8 mouse cellular contexts compared by ENCODE assay signal in the genomic region with DNA sequence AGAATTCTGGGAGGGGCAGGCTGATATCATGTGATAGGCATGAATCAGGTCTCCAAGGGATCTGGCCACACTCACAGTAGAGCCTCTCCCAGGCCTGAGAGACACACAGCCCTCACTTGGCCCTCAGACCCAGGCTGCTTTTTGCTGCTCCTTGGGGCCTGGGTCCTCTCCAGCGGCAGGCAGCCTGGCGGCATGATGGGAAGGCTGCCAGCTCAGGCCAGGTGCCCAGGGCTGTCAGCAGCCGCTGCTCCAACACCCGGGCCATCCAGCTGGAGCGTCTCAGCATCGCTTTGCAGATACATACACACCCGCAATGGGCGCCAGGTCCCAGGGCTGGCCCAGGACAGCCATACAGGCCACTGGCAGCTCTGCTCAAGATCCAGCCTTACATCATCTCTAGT. TPM values are rescaled to one million over a fixed set of nuclear protein-coding genes. Genes with fewer than 3 reads are reported as not detected.
DNase-seq lines count a peak whose midpoint lies in the region; ATAC-seq lines count a peak whose summit lies in the region.

No protein-coding gene starts in this region.

- ATAC-seq in inflammation-experienced regulatory T-cells, adult 6 months: no peak

- intact Hi-C loops in heart, postnatal 14 days (cut with DNase I): loop anchor here (2.0 kb wide), 1 partner anchor 41 kb away; the partner anchor contains the start of gene Adamtsl2

- DNase-seq in adrenal gland, postnatal 10 days: peak; percentile 61
- no peak for DNase-seq in adrenal gland, adult 8-10 months
- peak; percentile 41 for DNase-seq in retina, postnatal 1 day
- no peak for DNase-seq in retina, embryonic 14.5 days (ENCODE audit: low spot score)
- peak; percentile 84 to 88 for DNase-seq in heart, postnatal 14 days
- DNase-seq in thymus, postnatal 0 days (ENCODE audit: low spot score): peak; percentile 37
- no peak for DNase-seq in left cerebral cortex, adult 9 months (ENCODE audit: low spot score in 2 of 2)

RNA-seq across cellular contexts. Expression of gene Fam163b, which starts 22.1 kb away (rescaled TPM):
- total RNA-seq in adrenal gland, postnatal 10 days (2021): 1 to 10 TPM; 2.0 TPM
- 1 to 10 TPM; 2.5 to 4.4 (median 3.5) TPM for total RNA-seq in adrenal gland, adult 8-10 months (2022)
- under 1 TPM; 0.38 to 0.51 TPM for total RNA-seq in heart, postnatal 14 days (2021)
- 1.2 and 1.4 TPM in 2 replicates for polyA plus RNA-seq in thymus, postnatal 0 days (2015; fragmentation: Nextera tagmentation; extraction: Ambion mirVana)
- polyA plus RNA-seq in inflammation-experienced regulatory T-cells, adult 6 months (2017; shearing (Covaris generic)): not detected

RNA-seq across cellular contexts. Expression of gene Adamtsl2, which starts 41.1 kb away (rescaled TPM):
- total RNA-seq in adrenal gland, postnatal 10 days (2021): 10 to 100 TPM in 1 of 2 experiments, 1 to 10 TPM in 1; 8.1 to 15.9 TPM
- 10 to 100 TPM; 14.3 to 24.8 (median 19.3) TPM for total RNA-seq in adrenal gland, adult 8-10 months (2022)
- total RNA-seq in heart, postnatal 14 days (2021): 10 to 100 TPM; 27.9 to 36.3 TPM
- polyA plus RNA-seq in thymus, postnatal 0 days (2015; fragmentation: Nextera tagmentation; extraction: Ambion mirVana): 2.0 and 2.1 TPM in 2 replicates
- not detected for polyA plus RNA-seq in inflammation-experienced regulatory T-cells, adult 6 months (2017; shearing (Covaris generic))

RNA-seq across cellular contexts. Expression of gene Dbh, which starts 44.8 kb away (rescaled TPM):
- total RNA-seq in adrenal gland, postnatal 10 days (2021): 100 to 1,000 TPM; 330 to 339 TPM
- 100 to 1,000 TPM; 394 to 536 (median 504) TPM for total RNA-seq in adrenal gland, adult 8-10 months (2022)
- total RNA-seq in heart, postnatal 14 days (2021): 1 to 10 TPM; 2.2 to 2.6 TPM
- polyA plus RNA-seq in thymus, postnatal 0 days (2015; fragmentation: Nextera tagmentation; extraction: Ambion mirVana): 0.08 and 0.15 TPM in 2 replicates
- polyA plus RNA-seq in inflammation-experienced regulatory T-cells, adult 6 months (2017; shearing (Covaris generic)): under 1 TPM in 1 of 3 experiments, not detected in 2; 0.22 TPM

RNA-seq across cellular contexts. Expression of gene Mymk, which starts 48.3 kb away (rescaled TPM):
- 1 to 10 TPM in 1 of 2 experiments, under 1 TPM in 1; 0.45 to 2.7 TPM for total RNA-seq in adrenal gland, postnatal 10 days (2021)
- total RNA-seq in adrenal gland, adult 8-10 months (2022): under 1 TPM in 1 of 4 experiments, not detected in 3; 0.20 TPM
- not detected for total RNA-seq in heart, postnatal 14 days (2021)
- 1.1 and 1.3 TPM in 2 replicates for polyA plus RNA-seq in thymus, postnatal 0 days (2015; fragmentation: Nextera tagmentation; extraction: Ambion mirVana)
- not detected for polyA plus RNA-seq in inflammation-experienced regulatory T-cells, adult 6 months (2017; shearing (Covaris generic))

Comparison
In these comparisons a context has a peak if more than half of its experiments do, and no peak if none do; other contexts are left out.
1. DNase-seq: peak in adrenal gland, postnatal 10 days (single experiment), retina, postnatal 1 day (single experiment), heart, postnatal 14 days (2 of 2) and thymus, postnatal 0 days (single experiment); none in adrenal gland, adult 8-10 months (single experiment), retina, embryonic 14.5 days (single experiment) and left cerebral cortex, adult 9 months (0 of 2).
2. RNA of gene Dbh, which starts 44.8 kb away (total RNA-seq): 394 to 536 TPM in adrenal gland, adult 8-10 months and 330 to 339 TPM in adrenal gland, postnatal 10 days; 2.2 to 2.6 TPM in heart, postnatal 14 days; every median in the first group is over 10 times any median in the second.